Mouse (Mus musculus) left cerebral cortex, postnatal 36 days (tissue): ENCODE data around the gene Fancd2os. TPM values are rescaled to one million over a fixed set of nuclear protein-coding genes. Genes with fewer than 3 reads are reported as not detected.

ENCODE experiments used
- DNase-seq, 2 experiments: peaks; one replicate each; pipeline ENCODE4 v3.0.0; 2021 to 2022; ENCODE audit warnings: low spot score in 2 of 2, mixed read lengths in 1 of 2
- intact Hi-C: fragments of 180-260 bp; cut with DNase I; formaldehyde crosslinking; loops from one replicate; pipeline ENCODE4 v1.15.1; 2025
- total RNA-seq, 2 experiments: library from RNA; stranded (reverse); gene quantifications; 2 replicates each; pipeline ENCODE4 v1.2.3; 2021

Fancd2os gene
- total RNA-seq = under 1 TPM in 1 of 2 experiments, not detected in 1; 0.32 TPM

- intact Hi-C loops = loop anchor here (5.0 kb wide), 1 partner anchor 68 kb away; the partner anchor contains the start of genes Emc3 and Fancd2
- no peak for DNase-seq
Measured at GRCm38 (mm10) chr6:113600543-113601139, at the start of gene Fancd2os. Gene Fancd2os (minus strand): TSS chr6:113600715.

- DNase-seq = no peak
- intact Hi-C loops = no loop called here
Measured at GRCm38 (mm10) chr6:113650197-113650640, 49.7 kb upstream of the Fancd2os start.

GRCm38 (mm10) chr6:113649346-113650196, 49.1 kb upstream of the Fancd2os start:
- DNase-seq = no peak
- intact Hi-C loops = no loop called here

GRCm38 (mm10) chr6:113644808-113645207, 44.3 kb upstream of the Fancd2os start:
- intact Hi-C loops = no loop called here
- no peak for DNase-seq

- intact Hi-C loops = no loop called here
- no peak for DNase-seq
Measured at GRCm38 (mm10) chr6:113643967-113644366, 43.5 kb upstream of the Fancd2os start.

GRCm38 (mm10) chr6:113643021-113643420, 42.5 kb upstream of the Fancd2os start:
- no peak for DNase-seq
- intact Hi-C loops = no loop called here

GRCm38 (mm10) chr6:113642605-113643004, 42.1 kb upstream of the Fancd2os start:
- intact Hi-C loops = no loop called here
- DNase-seq = no peak

- no peak for DNase-seq
Measured at GRCm38 (mm10) chr6:113639201-113639600, 38.7 kb upstream of the Fancd2os start.

GRCm38 (mm10) chr6:113638302-113639040, 38.0 kb upstream of the Fancd2os start, which contains the start of gene Irak2:
Gene Irak2 (plus strand): TSS chr6:113638467.
- peak; percentile 92 to 93 for DNase-seq

More at GRCm38 (mm10) chr6:113639201-113639600, 38.7 kb upstream of the Fancd2os start:
- intact Hi-C loops = loop anchor here (5.0 kb wide), 1 partner anchor 58 kb away; the partner anchor contains the start of gene Tatdn2

GRCm38 (mm10) chr6:113632863-113633262, 32.3 kb upstream of the Fancd2os start:
- no peak for DNase-seq
- intact Hi-C loops = no loop called here

More at GRCm38 (mm10) chr6:113638302-113639040, 38.0 kb upstream of the Fancd2os start, which contains the start of gene Irak2:
- intact Hi-C loops = loop anchor here (5.0 kb wide), 1 partner anchor 59 kb away; the partner anchor contains the start of gene Tatdn2

- no peak for DNase-seq
Measured at GRCm38 (mm10) chr6:113630322-113630721, 29.8 kb upstream of the Fancd2os start.

GRCm38 (mm10) chr6:113624989-113625770, 24.7 kb upstream of the Fancd2os start:
- intact Hi-C loops = loop anchor here (5.0 kb wide), 1 partner anchor 123 kb away; the partner anchor contains the start of gene Prrt3
- DNase-seq = no peak

More at GRCm38 (mm10) chr6:113630322-113630721, 29.8 kb upstream of the Fancd2os start:
- intact Hi-C loops = no loop called here

- peak; percentile 88 to 89 for DNase-seq
- intact Hi-C loops = loop anchor here (5.0 kb wide), 1 partner anchor 122 kb away; the partner anchor contains the start of gene Prrt3
Measured at GRCm38 (mm10) chr6:113623941-113624751, 23.6 kb upstream of the Fancd2os start, which contains the start of gene Vhl. Gene Vhl (plus strand): TSS chr6:113623959.

- intact Hi-C loops = loop anchor here (5.0 kb wide), 1 partner anchor 121 kb away; the partner anchor contains the start of gene Prrt3
- no peak for DNase-seq
Measured at GRCm38 (mm10) chr6:113623386-113623785, 22.9 kb upstream of the Fancd2os start.

- DNase-seq = no peak
- intact Hi-C loops = no loop called here
Measured at GRCm38 (mm10) chr6:113615489-113615888, 15.0 kb upstream of the Fancd2os start.

GRCm38 (mm10) chr6:113614997-113615396, 14.5 kb upstream of the Fancd2os start:
- DNase-seq = peak in 1 of 2 experiments; percentile 35
- intact Hi-C loops = no loop called here

- intact Hi-C loops = no loop called here
Measured at GRCm38 (mm10) chr6:113614152-113614551, 13.6 kb upstream of the Fancd2os start.

More at GRCm38 (mm10) chr6:113614152-113614551, 13.6 kb upstream of the Fancd2os start:
- DNase-seq = peak in 1 of 2 experiments; percentile 36
